Mouse (Mus musculus) liver, postnatal 0 days (tissue): ENCODE results near the gene Asxl1. TPM values are rescaled to one million over a fixed set of nuclear protein-coding genes. Genes with fewer than 3 reads are reported as not detected.
A peak's percentile ranks its signal among the peaks of the same experiment; 100 is the strongest.

ENCODE experiments used
- ATAC-seq: fragments of 200-750 bp; cut with Nextera tagmentation; 2 replicates; pipeline ENCODE4 v1.8.0; 2017; ENCODE audit warnings: mild to moderate bottlenecking, moderate library complexity
- DNase-seq: peaks from one replicate; pipeline ENCODE4 v3.0.0-alpha.2; 2016
- H3K27ac ChIP-seq: fragments of 300-500 bp; sonication (generic); 2 replicates; pipeline ENCODE4 v1.5.1; 2014; ENCODE audit warnings: antibody characterized with exemption, moderate library complexity, mild to moderate bottlenecking, low read depth
- H3K27me3 ChIP-seq: fragments of 300-500 bp; sonication (generic); 2 replicates; pipeline ENCODE4 v1.6.1; 2014; ENCODE audit warnings: low read length, control low read depth, mixed read lengths; ENCODE audit not compliant: insufficient read depth
- H3K36me3 ChIP-seq: fragments of 300-500 bp; sonication (generic); replicated peaks from 2 replicates; pipeline ENCODE4 v1.6.1; 2014; ENCODE audit warnings: mild to moderate bottlenecking, control low read depth, low read length, moderate library complexity, mixed read lengths; ENCODE audit not compliant: insufficient read depth
- H3K4me1 ChIP-seq: fragments of 300-500 bp; sonication (generic); 2 replicates; pipeline ENCODE4 v1.6.1; 2014; ENCODE audit warnings: antibody characterized with exemption, mild to moderate bottlenecking, control low read depth; ENCODE audit not compliant: insufficient read depth
- H3K4me2 ChIP-seq: fragments of 300-500 bp; sonication (generic); 2 replicates; pipeline ENCODE4 v1.6.1; 2014; ENCODE audit warnings: low read depth, mild to moderate bottlenecking, low read length, moderate library complexity, mixed read lengths
- H3K4me3 ChIP-seq: fragments of 300-500 bp; sonication (generic); 2 replicates; pipeline ENCODE4 v1.5.1; 2014; ENCODE audit warnings: low read depth, low read length
- H3K9ac ChIP-seq: fragments of 300-500 bp; sonication (generic); replicated peaks from 2 replicates; pipeline ENCODE4 v1.6.1; 2014; ENCODE audit warnings: mild to moderate bottlenecking, moderate library complexity
- H3K9me3 ChIP-seq: fragments of 300-500 bp; sonication (generic); 2 replicates; pipeline ENCODE4 v1.6.1; 2016; ENCODE audit warnings: mild to moderate bottlenecking, control low read depth, low read length, mixed read lengths
- CTCF ChIP-seq: sonication (generic); IDR thresholded peaks from 2 replicates; pipeline ENCODE4 v1.5.1; 2016; ENCODE audit warnings: antibody characterized with exemption, low read depth
- EP300 ChIP-seq: IDR thresholded peaks from 2 replicates; pipeline ENCODE4 v1.6.1; 2016; ENCODE audit warnings: antibody characterized with exemption, low read depth, mild to moderate bottlenecking
- WGBS: fragments of 180-500 bp; shearing (Covaris S2); extraction: QIAGEN DNeasy Blood & Tissue Kit; methylation state at CpG from one replicate; pipeline ENCODE4 v1.1.7; 2014; ENCODE audit not compliant: insufficient replicate concordance; 5-methylcytosine and 5-hydroxymethylcytosine counted together
- polyA plus RNA-seq: library from polyadenylated mRNA; unstranded; fragments of >200 nt; fragmentation: Nextera tagmentation; extraction: Ambion mirVana; gene quantifications from 2 replicates; pipeline ENCODE4 v1.2.1, GENCODE M21; 2015

Asxl1 gene
- polyA plus RNA-seq, 1 experiment from 2014 or later, result 5.7 TPM

GRCm38 (mm10) chr2:153325706-153326376 lies 19.8 kb upstream of the Asxl1 start:
- Histone ChIP-seq H3K27ac (no peak overlapping the region), H3K27me3 (no peaks in the 10 kb centered on the region), H3K4me1 (no peaks in the 10 kb centered on the region), H3K9ac (no peak overlapping the region), H3K9me3 (no peaks in the 10 kb centered on the region), H3K36me3 (peaks cover 48% of the 10 kb centered on the region), H3K4me2 (no peak overlapping the region), H3K4me3 (no peak overlapping the region)
- ATAC-seq (no peak), DNase-seq (no peak)
- no peak for TF ChIP-seq CTCF
- TF ChIP-seq EP300, result no peak
- 76% methylated on average over 9 of the region's 9 CpGs for WGBS

DNA sequence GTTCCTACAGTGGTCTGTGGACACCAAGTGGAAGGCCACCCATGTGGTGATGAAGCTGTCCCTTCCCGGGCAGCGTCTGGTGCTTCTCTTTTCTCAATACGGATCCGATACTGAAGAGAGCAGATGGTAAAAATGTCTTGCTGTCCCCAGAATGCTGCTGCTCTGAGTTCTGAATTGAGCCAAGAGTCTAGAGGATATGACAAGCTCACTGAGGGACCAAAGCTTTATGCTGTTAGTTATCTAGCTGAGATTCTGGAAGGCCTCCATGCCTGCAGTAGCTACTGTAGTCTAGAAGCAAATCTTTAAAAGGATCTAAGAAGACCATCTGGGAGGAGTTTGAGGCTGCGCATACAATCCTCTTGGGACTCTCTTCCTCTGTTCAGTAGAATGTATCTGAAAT lies 13.4 kb upstream of the Asxl1 start:
- no peak overlapping the region for H3K27ac ChIP-seq
- H3K4me1 ChIP-seq, result peaks cover 11% of the 10 kb centered on the region
- ATAC-seq (no peak), DNase-seq (no peak)
- H3K4me3 ChIP-seq, result no peak overlapping the region
- H3K9me3 ChIP-seq, result no peaks in the 10 kb centered on the region
- WGBS, result 88% methylated on average over 5 of the region's 5 CpGs
- no peak overlapping the region for H3K4me2 ChIP-seq
- H3K36me3 ChIP-seq, result peaks cover 11% of the 10 kb centered on the region
- H3K9ac ChIP-seq, result no peak overlapping the region
- TF ChIP-seq EP300 (no peak), CTCF (no peak)
- H3K27me3 ChIP-seq, result no peaks in the 10 kb centered on the region

DNA sequence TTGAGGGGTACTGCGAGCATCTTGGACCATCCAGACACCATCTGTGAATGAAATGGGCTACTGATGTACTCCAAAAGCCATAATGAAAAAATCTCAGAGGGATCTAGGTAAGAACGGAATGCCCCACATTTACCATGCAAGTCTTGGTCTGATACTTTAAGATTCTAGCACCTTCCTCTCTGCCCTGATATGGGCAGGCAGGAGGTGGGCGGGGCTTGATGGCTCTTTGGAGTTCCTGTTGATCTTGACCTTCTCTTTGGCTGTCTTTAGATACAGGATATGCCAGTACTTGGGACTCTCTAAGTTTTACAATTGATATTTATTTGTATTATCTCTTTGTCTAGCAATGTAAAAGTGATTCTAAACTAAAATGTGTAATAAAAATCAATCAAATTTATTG lies 12.6 kb upstream of the Asxl1 start:
- no peak overlapping the region for H3K4me3 ChIP-seq
- no peaks in the 10 kb centered on the region for H3K27me3 ChIP-seq
- H3K27ac ChIP-seq, result no peak overlapping the region
- TF ChIP-seq EP300 (no peak), CTCF (no peak)
- H3K9me3 ChIP-seq, result no peaks in the 10 kb centered on the region
- ATAC-seq (no peak), DNase-seq (no peak)
- no peak overlapping the region for H3K4me2 ChIP-seq
- WGBS, result 74% methylated on average over 3 of the region's 3 CpGs
- H3K36me3 ChIP-seq, result peaks cover 11% of the 10 kb centered on the region
- peaks cover 18% of the 10 kb centered on the region for H3K4me1 ChIP-seq
- no peak overlapping the region for H3K9ac ChIP-seq

DNA sequence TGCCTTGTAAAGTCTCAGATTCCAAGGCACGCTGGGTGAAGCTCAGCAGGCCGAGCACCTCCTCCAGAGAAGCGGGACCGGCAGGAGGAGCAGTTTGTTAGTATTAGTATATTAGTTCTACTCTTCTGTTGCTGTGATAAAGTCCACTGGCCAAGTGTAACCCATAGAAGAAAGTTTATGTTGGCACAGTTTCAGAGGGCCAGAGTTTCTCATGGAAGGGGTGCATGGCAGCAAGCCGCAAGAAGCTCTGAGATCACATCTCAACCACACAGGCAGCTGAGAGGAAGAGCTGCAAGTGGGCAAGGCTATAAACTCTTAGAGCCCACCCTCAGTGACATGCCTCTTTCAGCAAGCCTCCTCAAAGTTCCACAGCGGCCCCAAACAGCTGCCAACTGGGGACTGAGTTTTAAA lies 11.8 kb upstream of the Asxl1 start:
- 66% methylated on average over 6 of the region's 6 CpGs for WGBS
- H3K36me3 ChIP-seq, result peaks cover 11% of the 10 kb centered on the region
- H3K27me3 ChIP-seq, result no peaks in the 10 kb centered on the region
- no peaks in the 10 kb centered on the region for H3K9me3 ChIP-seq
- peaks cover 20% of the 10 kb centered on the region for H3K4me1 ChIP-seq
- H3K4me2 ChIP-seq, result no peak overlapping the region
- no peak for DNase-seq
- TF ChIP-seq CTCF (0 out of 2 replicates have a peak, but pooled peaks have one; percentile 10), EP300 (no peak)
- no peak for ATAC-seq
- H3K9ac ChIP-seq, result no peak overlapping the region
- H3K27ac ChIP-seq, result no peak overlapping the region
- no peak overlapping the region for H3K4me3 ChIP-seq

DNA sequence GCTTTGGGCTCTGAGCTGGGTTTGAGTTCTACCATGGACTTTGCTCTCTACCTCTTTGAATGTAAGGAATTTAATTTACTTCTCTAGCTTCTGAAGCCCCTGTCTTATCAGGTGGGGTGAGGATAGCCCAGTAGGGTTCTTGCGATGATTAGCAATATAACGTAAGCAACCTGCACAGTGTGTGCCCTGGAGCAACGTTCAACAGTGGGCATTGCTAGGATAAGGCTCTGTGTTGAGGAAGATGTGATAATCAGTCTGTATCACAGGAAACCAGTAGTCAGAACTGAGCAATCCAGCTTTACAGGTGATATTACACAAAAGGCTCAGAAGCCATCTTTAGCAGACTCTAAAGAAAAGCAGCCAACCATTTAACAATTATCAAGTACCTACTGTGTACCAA lies 11.3 kb upstream of the Asxl1 start:
- Histone ChIP-seq H3K27me3 (no peaks in the 10 kb centered on the region), H3K4me2 (no peak overlapping the region), H3K4me3 (no peak overlapping the region), H3K9ac (no peak overlapping the region), H3K9me3 (no peaks in the 10 kb centered on the region), H3K4me1 (peaks cover 20% of the 10 kb centered on the region), H3K36me3 (peaks cover 11% of the 10 kb centered on the region), H3K27ac (no peak overlapping the region)
- peak; percentile 44 for ATAC-seq
- 50% methylated on average over 3 of the region's 3 CpGs for WGBS
- TF ChIP-seq CTCF (no peak), EP300 (peak; percentile 93)
- DNase-seq, result no peak

GRCm38 (mm10) chr2:153336117-153336516 lies 9.5 kb upstream of the Asxl1 start:
- WGBS, result 18% methylated on average over 2 of the region's 2 CpGs
- DNase-seq (no peak), ATAC-seq (no peak)
- H3K9me3 ChIP-seq, result no peaks in the 10 kb centered on the region
- H3K4me3 ChIP-seq, result no peak overlapping the region
- H3K4me1 ChIP-seq, result peaks cover 20% of the 10 kb centered on the region
- no peak overlapping the region for H3K27ac ChIP-seq
- no peak overlapping the region for H3K9ac ChIP-seq
- no peaks in the 10 kb centered on the region for H3K27me3 ChIP-seq
- no peak overlapping the region for H3K4me2 ChIP-seq
- TF ChIP-seq CTCF (no peak), EP300 (no peak)
- no peaks in the 10 kb centered on the region; the same call in 1 of the 2 replicates for H3K36me3 ChIP-seq
